Comparison of ENCODE assay signal across 8 mouse cellular contexts in the genomic region with DNA sequence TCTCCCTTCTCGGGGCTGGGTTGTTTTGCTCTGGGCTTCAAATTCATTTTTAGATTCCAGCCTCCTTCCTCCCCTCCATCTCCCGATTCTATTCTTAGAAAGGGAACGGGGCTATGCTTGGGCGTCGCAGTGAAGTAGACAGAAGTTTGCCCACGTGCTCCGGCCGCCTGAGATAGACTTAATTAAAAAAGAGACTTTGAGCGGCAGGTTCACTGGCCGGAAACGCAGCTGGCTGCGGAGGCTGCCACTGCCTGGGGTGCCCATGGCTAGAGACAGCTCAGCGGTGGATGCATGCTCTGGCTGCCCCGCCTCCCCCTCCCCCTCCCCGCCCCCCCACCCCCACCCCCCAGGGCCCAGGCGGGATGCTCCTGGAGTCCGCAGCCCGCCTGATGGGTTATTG. TPM values are rescaled to one million over a fixed set of nuclear protein-coding genes. Genes with fewer than 3 reads are reported as not detected.
A peak's percentile ranks its signal among the peaks of the same experiment; 100 is the strongest.
DNase-seq lines count a peak whose midpoint lies in the region; ATAC-seq and TF ChIP-seq lines count a peak whose summit lies in the region.

No protein-coding gene starts in this region.

- peaks cover 10% of the 10 kb centered on the region for H3K4me1 ChIP-seq in lung, embryonic 14.5 days (ENCODE audit: insufficient read depth)
- H3K4me1 ChIP-seq in forebrain, embryonic 16.5 days (replicated peaks; ENCODE audit: control insufficient read depth, insufficient read depth, low read length) = peaks cover 21% of the 10 kb centered on the region
- peaks cover 3% of the 10 kb centered on the region; the same call in 1 of the 2 replicates for H3K4me1 ChIP-seq in lung, postnatal 0 days (ENCODE audit: insufficient read depth, low read depth, low read length)

- no peak for TF ChIP-seq EP300 in lung, postnatal 0 days (IDR thresholded peaks at IDR 0.05)

- H3K9ac ChIP-seq in lung, embryonic 14.5 days = no peak overlapping the region
- H3K9ac ChIP-seq in forebrain, embryonic 16.5 days (replicated peaks; ENCODE audit: low read depth, low read length) = no peak overlapping the region
- no peak overlapping the region for H3K9ac ChIP-seq in lung, postnatal 0 days (replicated peaks; ENCODE audit: low read depth)

- no peak overlapping the region for H3K27ac ChIP-seq in lung, embryonic 14.5 days (ENCODE audit: low read depth)
- H3K27ac ChIP-seq in forebrain, embryonic 16.5 days (ENCODE audit: low read length) = peak overlapping the region; percentile 65
- H3K27ac ChIP-seq in lung, postnatal 0 days (ENCODE audit: low read length) = no peak overlapping the region

- H3K4me2 ChIP-seq in lung, embryonic 14.5 days = peak overlapping the region; percentile 47
- peak overlapping the region; percentile 54 for H3K4me2 ChIP-seq in forebrain, embryonic 16.5 days (ENCODE audit: low read length)
- 0 out of 2 replicates have a peak overlapping the region, but pooled peaks have one; percentile 27 for H3K4me2 ChIP-seq in lung, postnatal 0 days (replicated peaks; ENCODE audit: low read depth, low read length)

- ATAC-seq in lung, embryonic 14.5 days (ENCODE audit: insufficient read depth) = peak; percentile 69
- peak; percentile 75 for ATAC-seq in forebrain, embryonic 16.5 days
- ATAC-seq in lung, postnatal 0 days = peak; percentile 48
- no peak for ATAC-seq in cerebellum, adult (ENCODE audit: insufficient number of reproducible peaks, low FRiP score, low TSS enrichment)

- 2% methylated on average over 17 of the region's 18 CpGs for WGBS in lung, embryonic 14.5 days
- WGBS in forebrain, embryonic 16.5 days = 0% methylated on average over 16 of the region's 18 CpGs
- WGBS in lung, postnatal 0 days = 2% methylated on average over 16 of the region's 18 CpGs

- peak; percentile 69 for DNase-seq in lung, embryonic 14.5 days
- DNase-seq in lung, adult 18-20 months = no peak
- peak; percentile 38 to 51 for DNase-seq in heart, postnatal 14 days
- DNase-seq in kidney, postnatal 14 days = peak; percentile 75
- peak; percentile 25 for DNase-seq in lung, postnatal 0 days (ENCODE audit: low spot score)
- DNase-seq in retina, postnatal 7 days (ENCODE audit: low read depth, low spot score) = peak; percentile 33

- TF ChIP-seq CTCF in lung, embryonic 14.5 days (IDR thresholded peaks at IDR 0.05; ENCODE audit: low read depth) = no peak
- no peak for TF ChIP-seq CTCF in lung, postnatal 0 days (IDR thresholded peaks at IDR 0.05)

- intact Hi-C loops in heart, postnatal 14 days (cut with DNase I) = loop anchor here (2.0 kb wide), 1 partner anchor 77 kb away; no protein-coding TSS in a partner anchor

- H3K27me3 ChIP-seq in lung, embryonic 14.5 days (ENCODE audit: insufficient read depth, low read length) = no peaks in the 10 kb centered on the region
- no peaks in the 10 kb centered on the region for H3K27me3 ChIP-seq in forebrain, embryonic 16.5 days (replicated peaks; ENCODE audit: control insufficient read depth, insufficient read depth, low read length)
- no peaks in the 10 kb centered on the region for H3K27me3 ChIP-seq in lung, postnatal 0 days (replicated peaks; ENCODE audit: insufficient read depth, low read length)

- H3K36me3 ChIP-seq in lung, embryonic 14.5 days (ENCODE audit: insufficient read depth) = no peaks in the 10 kb centered on the region
- no peaks in the 10 kb centered on the region for H3K36me3 ChIP-seq in forebrain, embryonic 16.5 days (ENCODE audit: control insufficient read depth, insufficient read depth)
- no peaks in the 10 kb centered on the region for H3K36me3 ChIP-seq in lung, postnatal 0 days (ENCODE audit: insufficient read depth, low read length)

- no peak overlapping the region for H3K4me3 ChIP-seq in lung, embryonic 14.5 days (ENCODE audit: low read depth, low read length)
- peak overlapping the region; percentile 21; the same call in 1 of the 2 replicates for H3K4me3 ChIP-seq in forebrain, embryonic 16.5 days (replicated peaks; ENCODE audit: low read length)
- H3K4me3 ChIP-seq in lung, postnatal 0 days (ENCODE audit: low read depth, low read length) = no peak overlapping the region

- no peaks in the 10 kb centered on the region for H3K9me3 ChIP-seq in lung, embryonic 14.5 days (ENCODE audit: low read depth, low read length)
- no peaks in the 10 kb centered on the region for H3K9me3 ChIP-seq in forebrain, embryonic 16.5 days (ENCODE audit: control insufficient read depth, low read length)
- H3K9me3 ChIP-seq in lung, postnatal 0 days (ENCODE audit: low read length) = no peaks in the 10 kb centered on the region

RNA-seq across cellular contexts. Expression of a gene that starts 31.2 kb away (rescaled TPM):
- polyA plus RNA-seq in lung, embryonic 14.5 days (2014; fragmentation: Nextera tagmentation; extraction: Ambion mirVana) = 8.9 and 9.0 TPM in 2 replicates
- 7.2 and 7.3 TPM in 2 replicates for polyA plus RNA-seq in forebrain, embryonic 16.5 days (2015; fragmentation: Nextera tagmentation; extraction: Ambion mirVana)
- 10 to 100 TPM; 32.4 to 32.5 TPM for total RNA-seq in heart, postnatal 14 days (2021)
- polyA plus RNA-seq in lung, postnatal 0 days (2015; fragmentation: Nextera tagmentation; extraction: Ambion mirVana) = 9.8 and 11.1 TPM in 2 replicates

Comparison
In these comparisons a context has a peak if more than half of its experiments do, and no peak if none do; other contexts are left out.
1. DNase-seq: peak in lung, embryonic 14.5 days (single experiment), heart, postnatal 14 days (2 of 2), kidney, postnatal 14 days (single experiment), lung, postnatal 0 days (single experiment) and retina, postnatal 7 days (single experiment); none in lung, adult 18-20 months (0 of 2).
2. Peak in every context shown above with its lines, with median percentiles within 50 percentile points of each other: H3K4me2 ChIP-seq.